Mouse (Mus musculus) brain, adult 2 months (tissue): ENCODE measurements at regions not wholly inside any gene's neighbourhood (a gene's known extent, or its start where the extent isn't known, plus 50 kb on each side); places are given as distances from the start of the nearest gene placed in this dataset.
A peak's percentile ranks its signal among the peaks of the same experiment; 100 is the strongest.

Experiments
- DNase-seq: peaks from one replicate; pipeline ENCODE4 v3.0.0; 2011; ENCODE audit warnings: low read depth, low spot score

DNA sequence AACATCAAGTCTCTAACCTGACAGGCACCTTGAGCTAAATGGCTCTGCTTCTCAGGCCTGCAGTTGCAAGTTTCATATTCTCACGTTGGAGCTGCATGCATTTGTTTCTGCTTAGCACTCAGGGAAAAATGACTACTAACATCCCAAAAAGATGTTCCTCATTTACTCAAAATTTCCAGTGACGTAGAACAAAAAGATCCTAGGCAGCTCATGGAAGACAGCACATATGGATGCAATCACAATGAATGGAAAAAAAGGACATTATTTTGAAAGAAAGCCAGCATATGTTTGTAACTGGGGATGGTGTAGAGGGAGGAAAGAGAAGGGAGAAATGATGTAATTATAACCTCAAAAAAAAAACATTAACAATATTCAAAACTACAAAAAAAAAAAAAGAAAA is 751.2 kb upstream of the Fbxo33 start:
- DNase-seq, result no peak

GRCm38 (mm10) chr12:59969948-59970347 is 750.4 kb upstream of the Fbxo33 start:
- DNase-seq, result no peak

DNA sequence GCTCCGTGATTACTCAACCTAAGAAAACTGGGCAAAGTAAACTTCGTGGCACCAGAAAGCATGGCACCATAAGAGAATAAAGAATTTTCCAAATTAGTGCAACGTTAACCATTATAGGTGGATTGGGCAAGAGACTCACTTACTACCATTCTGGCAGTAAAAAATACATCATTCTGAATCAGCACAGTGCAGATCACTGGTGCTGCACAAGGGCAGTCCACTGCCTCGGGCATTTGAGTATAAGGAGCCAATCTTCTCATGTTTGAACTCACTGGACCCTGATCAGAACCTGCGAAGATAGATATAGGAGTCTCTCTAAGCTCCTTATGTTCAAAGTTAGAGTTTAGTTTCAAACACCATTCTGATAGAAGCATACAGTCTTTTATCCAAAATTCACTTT is 747.7 kb upstream of the Fbxo33 start:
- DNase-seq, result no peak

- DNase-seq, result no peak
These were observed 741.6 kb upstream of the Fbxo33 start for GRCm38 (mm10) chr12:59961139-59961538.

- DNase-seq, result peak; percentile 74
These were observed 712.9 kb upstream of the Fbxo33 start for GRCm38 (mm10) chr12:59932471-59932870.

- no peak for DNase-seq
These were observed 705.5 kb upstream of the Fbxo33 start for GRCm38 (mm10) chr12:59925071-59925470.

DNA sequence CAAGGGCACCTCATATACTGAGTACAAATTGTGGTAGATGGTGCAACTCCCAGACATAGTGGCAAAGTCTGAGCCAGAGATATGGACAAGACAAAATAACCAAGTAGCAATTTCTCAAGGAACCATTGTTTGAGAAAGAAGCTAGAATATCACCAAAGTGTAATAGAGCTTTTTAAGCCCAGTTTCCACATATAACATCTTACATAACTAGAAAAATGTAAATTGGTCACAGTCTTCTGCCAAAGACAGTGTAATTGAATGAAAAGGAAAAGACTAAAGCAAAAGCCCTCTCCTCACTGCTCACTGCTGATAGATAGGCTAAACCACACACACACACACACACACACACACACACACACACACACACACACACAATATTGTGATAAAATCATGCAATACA is 679.4 kb upstream of the Fbxo33 start:
- peak; percentile 16 for DNase-seq

- no peak for DNase-seq
These were observed 671.4 kb upstream of the Fbxo33 start for GRCm38 (mm10) chr12:59890973-59891372.
